Mouse (Mus musculus) lung, adult 2 months (tissue): ENCODE data around the gene Stxbp3.

ENCODE experiments used
- CTCF ChIP-seq: fragments of 200-500 bp; IDR thresholded peaks from 2 replicates; pipeline ENCODE4 v1.5.1; 2011; ENCODE audit warnings: mild to moderate bottlenecking, low read length, control low read depth; ENCODE audit not compliant: insufficient read depth
- POLR2A ChIP-seq: fragments of 200-500 bp; IDR thresholded peaks from 2 replicates; pipeline ENCODE4 v1.6.1; 2011; ENCODE audit warnings: low read depth, mild to moderate bottlenecking, control low read depth, low read length, borderline replicate concordance; ENCODE audit errors: extremely low read depth

GRCm38 (mm10) chr3:108884706-108885289, 44.5 kb upstream of the Stxbp3 start:
- TF ChIP-seq CTCF (no peak), POLR2A (no peak)
